Mouse (Mus musculus) frontal cortex, adult (tissue): ENCODE measurements around the gene Adora2b.

Experiments
- ATAC-seq: cut with Nextera tagmentation; 2 replicates; pipeline ENCODE4 v1.9.2; 2017; ENCODE audit warnings: mild to moderate bottlenecking, moderate library complexity, mixed read lengths; ENCODE audit not compliant: low TSS enrichment

The Adora2b gene

GRCm38 (mm10) chr11:62248401-62249244 lies at the start of gene Adora2b:
Gene Adora2b (plus strand): TSS chr11:62248984.
- peak; percentile 71; the same call in 1 of the 2 replicates for ATAC-seq

GRCm38 (mm10) chr11:62200901-62201512 lies 47.8 kb upstream of the Adora2b start:
- ATAC-seq: no peak

- ATAC-seq: no peak
Observed at GRCm38 (mm10) chr11:62202645-62203044, 46.1 kb upstream of the Adora2b start.

GRCm38 (mm10) chr11:62209111-62209510 lies 39.7 kb upstream of the Adora2b start:
- ATAC-seq: no peak

- no peak for ATAC-seq
Observed at GRCm38 (mm10) chr11:62209891-62210290, 38.9 kb upstream of the Adora2b start.

GRCm38 (mm10) chr11:62213384-62213989 lies 35.3 kb upstream of the Adora2b start:
- no peak for ATAC-seq

- no peak for ATAC-seq
Observed at GRCm38 (mm10) chr11:62215107-62215506, 33.7 kb upstream of the Adora2b start.

GRCm38 (mm10) chr11:62217751-62218150 lies 31.0 kb upstream of the Adora2b start:
- ATAC-seq: no peak

GRCm38 (mm10) chr11:62220756-62221510 lies 27.9 kb upstream of the Adora2b start:
- no peak for ATAC-seq

- ATAC-seq: no peak
Observed at GRCm38 (mm10) chr11:62223416-62223815, 25.4 kb upstream of the Adora2b start.

GRCm38 (mm10) chr11:62223962-62224361 lies 24.8 kb upstream of the Adora2b start:
- ATAC-seq: no peak

- no peak for ATAC-seq
Observed at GRCm38 (mm10) chr11:62224797-62225196, 24.0 kb upstream of the Adora2b start.

GRCm38 (mm10) chr11:62240631-62241261 lies 8.0 kb upstream of the Adora2b start:
- ATAC-seq: no peak

- ATAC-seq: no peak
Observed at GRCm38 (mm10) chr11:62243871-62244270, 4.9 kb upstream of the Adora2b start.

GRCm38 (mm10) chr11:62244471-62244870 lies 4.3 kb upstream of the Adora2b start:
- no peak for ATAC-seq

GRCm38 (mm10) chr11:62247759-62248400 lies 904 bp upstream of the Adora2b start:
- ATAC-seq: no peak

GRCm38 (mm10) chr11:62249266-62250037 lies 668 bp downstream of the Adora2b start:
- ATAC-seq: peak; percentile 45; the same call in 1 of the 2 replicates

GRCm38 (mm10) chr11:62251047-62251446 lies 2.3 kb downstream of the Adora2b start:
- no peak for ATAC-seq

- ATAC-seq: no peak
Observed at GRCm38 (mm10) chr11:62253380-62253779, 4.6 kb downstream of the Adora2b start.

GRCm38 (mm10) chr11:62259214-62259613 lies 10.4 kb downstream of the Adora2b start:
- no peak for ATAC-seq
